In genomic region chr1:94053530-94054216, GRCm38 (mm10) we compare ENCODE assay signal across 11 mouse cellular contexts. TPM values are rescaled to one million over a fixed set of nuclear protein-coding genes. Genes with fewer than 3 reads are reported as not detected.
DNase-seq lines count a peak whose midpoint lies in the region; ATAC-seq and TF ChIP-seq lines count a peak whose summit lies in the region.
"Had no signal": no experiment of that assay in that cellular context is flagged by ENCODE, and none has a peak within 500 bp of the region (broad histone marks: within the 10 kb centered on the region; RNA-seq: fewer than 3 reads in every experiment).

No protein-coding gene starts in this region.

- intact Hi-C loops in left cerebral cortex, postnatal 4 days (cut with DNase I), result no loop called here

- DNase-seq in left cerebral cortex, adult 11 months (ENCODE audit: low spot score), result peak; percentile 76
- DNase-seq in left cerebral cortex, postnatal 4 days, result no peak
- DNase-seq in forebrain, postnatal 0 days, result peak; percentile 26
- peak; percentile 62 to 72 for DNase-seq in layer of hippocampus, postnatal 36 days
- peak; percentile 76 to 83 for DNase-seq in right cerebral cortex, postnatal 36 days (ENCODE audit: low spot score in 2 of 2)
- DNase-seq in adrenal gland, adult 2 months, result no peak
- DNase-seq in kidney, postnatal 14 days, result no peak
- no peak for DNase-seq in gastrocnemius, adult 18-20 months (ENCODE audit: low spot score)

- ATAC-seq in forebrain, postnatal 0 days, result no peak

- H3K4me1 ChIP-seq in forebrain, postnatal 0 days (ENCODE audit: insufficient read depth), result no peaks in the 10 kb centered on the region
- H3K4me1 ChIP-seq: kidney, embryonic 15.5 days had no signal

- 59% methylated on average over 7 of the region's 7 CpGs for WGBS in forebrain, postnatal 0 days

- TF ChIP-seq CTCF in forebrain, postnatal 0 days (IDR thresholded peaks at IDR 0.05; ENCODE audit: low read depth), result no peak

- no peak overlapping the region for H3K4me2 ChIP-seq in forebrain, postnatal 0 days (ENCODE audit: low read depth)
- H3K4me2 ChIP-seq: kidney, embryonic 15.5 days had no signal

- H3K9me3 ChIP-seq in forebrain, postnatal 0 days (ENCODE audit: low read length), result no peaks in the 10 kb centered on the region
- H3K9me3 ChIP-seq: kidney, embryonic 15.5 days had no signal

- H3K4me3 ChIP-seq in forebrain, postnatal 0 days (ENCODE audit: low read depth, low read length), result no peak overlapping the region
- H3K4me3 ChIP-seq: kidney, embryonic 15.5 days had no signal

- H3K9ac ChIP-seq in forebrain, postnatal 0 days, result no peak overlapping the region
- H3K9ac ChIP-seq: kidney, embryonic 15.5 days had no signal

- no peaks in the 10 kb centered on the region for H3K36me3 ChIP-seq in forebrain, postnatal 0 days (ENCODE audit: insufficient read depth)
- H3K36me3 ChIP-seq: kidney, embryonic 15.5 days had no signal

- no peak overlapping the region for H3K27ac ChIP-seq in forebrain, postnatal 0 days (ENCODE audit: low read depth, low read length)
- H3K27ac ChIP-seq: kidney, embryonic 15.5 days had no signal

- H3K27me3 ChIP-seq in forebrain, postnatal 0 days (ENCODE audit: insufficient read depth, low read length), result no peaks in the 10 kb centered on the region
- H3K27me3 ChIP-seq: kidney, embryonic 15.5 days had no signal

RNA-seq across cellular contexts. Expression of gene Pdcd1, which starts 1.3 kb away (rescaled TPM):
- under 1 TPM in 1 of 2 experiments, not detected in 1; 0.30 TPM for total RNA-seq in left cerebral cortex, postnatal 4 days (2021)
- total RNA-seq in forebrain, postnatal 0 days (2014; rRNA removed), result 0.08 TPM in 1 of 2 replicates, not detected in the other
- not detected in 2 replicates for polyA plus RNA-seq in forebrain, postnatal 0 days (2015; fragmentation: Nextera tagmentation; extraction: Ambion mirVana)
- total RNA-seq in layer of hippocampus, postnatal 36 days (2021), result not detected
- under 1 TPM in 1 of 2 experiments, not detected in 1; 0.14 TPM for total RNA-seq in adrenal gland, adult 2 months (2021)
- 0.11 and 0.17 TPM in 2 replicates for polyA plus RNA-seq in adrenal gland, adult 2 months (2012; rRNA removed)
- total RNA-seq in gastrocnemius, adult 18-20 months (2021), result not detected
- total RNA-seq: gastrocnemius, postnatal 4 days; MEL had no signal
- polyA plus RNA-seq: kidney, embryonic 15.5 days had no signal

RNA-seq across cellular contexts. Expression of gene Neu4, which starts 33.4 kb away (rescaled TPM):
- total RNA-seq in left cerebral cortex, postnatal 4 days (2021), result 1 to 10 TPM; 1.1 to 1.3 TPM
- 0.05 and 0.77 TPM in 2 replicates for total RNA-seq in forebrain, postnatal 0 days (2014; rRNA removed)
- 0.10 and 0.27 TPM in 2 replicates for polyA plus RNA-seq in forebrain, postnatal 0 days (2015; fragmentation: Nextera tagmentation; extraction: Ambion mirVana)
- total RNA-seq in layer of hippocampus, postnatal 36 days (2021), result 10 to 100 TPM; 10.4 to 12.3 TPM
- total RNA-seq in adrenal gland, adult 2 months (2021), result not detected
- not detected in 2 replicates for polyA plus RNA-seq in adrenal gland, adult 2 months (2012; rRNA removed)
- not detected for total RNA-seq in gastrocnemius, adult 18-20 months (2021)
- total RNA-seq: gastrocnemius, postnatal 4 days; MEL had no signal
- polyA plus RNA-seq: kidney, embryonic 15.5 days had no signal

Comparison
In these comparisons a context has a peak if more than half of its experiments do, and no peak if none do; other contexts are left out.
1. DNase-seq: peak in left cerebral cortex, adult 11 months (single experiment), forebrain, postnatal 0 days (single experiment), layer of hippocampus, postnatal 36 days (2 of 2) and right cerebral cortex, postnatal 36 days (2 of 2); none in left cerebral cortex, postnatal 4 days (single experiment), adrenal gland, adult 2 months (single experiment), kidney, postnatal 14 days (single experiment) and gastrocnemius, adult 18-20 months (single experiment).